Mouse (Mus musculus): Measurements from ENCODE around the gene Tm4sf5.
"Not testable (repeated sequence)": the region's sequence is repeated elsewhere in the genome, so short reads cannot be mapped to it uniquely, and the experiment has no call there.

Gene Tm4sf5

DNA sequence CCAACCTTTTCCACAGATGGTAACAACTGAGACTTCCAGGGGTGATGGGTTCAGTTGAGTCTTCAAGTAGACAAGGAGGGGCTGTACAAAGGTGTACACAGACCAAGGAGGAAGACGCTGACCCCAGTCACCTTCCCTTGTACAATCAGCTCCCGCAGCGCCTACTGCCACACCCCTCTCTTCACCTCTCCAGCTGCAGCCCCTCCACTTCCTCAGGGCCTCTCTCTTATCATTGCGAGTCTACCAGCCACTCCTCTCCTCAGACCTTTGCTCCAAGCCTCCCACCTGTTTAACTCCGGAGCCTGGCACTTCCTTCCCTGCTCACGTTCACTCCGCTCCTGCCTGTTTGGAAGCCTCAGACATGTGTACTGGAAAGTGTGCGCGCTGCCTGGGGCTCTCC is at the start of gene Tm4sf5:
Gene Tm4sf5, plus strand, starts transcription at position 275 of the 400 bp plus-strand sequence.
- no peak for DNase-seq (ENCODE audit: low read depth, low spot score)

DNA sequence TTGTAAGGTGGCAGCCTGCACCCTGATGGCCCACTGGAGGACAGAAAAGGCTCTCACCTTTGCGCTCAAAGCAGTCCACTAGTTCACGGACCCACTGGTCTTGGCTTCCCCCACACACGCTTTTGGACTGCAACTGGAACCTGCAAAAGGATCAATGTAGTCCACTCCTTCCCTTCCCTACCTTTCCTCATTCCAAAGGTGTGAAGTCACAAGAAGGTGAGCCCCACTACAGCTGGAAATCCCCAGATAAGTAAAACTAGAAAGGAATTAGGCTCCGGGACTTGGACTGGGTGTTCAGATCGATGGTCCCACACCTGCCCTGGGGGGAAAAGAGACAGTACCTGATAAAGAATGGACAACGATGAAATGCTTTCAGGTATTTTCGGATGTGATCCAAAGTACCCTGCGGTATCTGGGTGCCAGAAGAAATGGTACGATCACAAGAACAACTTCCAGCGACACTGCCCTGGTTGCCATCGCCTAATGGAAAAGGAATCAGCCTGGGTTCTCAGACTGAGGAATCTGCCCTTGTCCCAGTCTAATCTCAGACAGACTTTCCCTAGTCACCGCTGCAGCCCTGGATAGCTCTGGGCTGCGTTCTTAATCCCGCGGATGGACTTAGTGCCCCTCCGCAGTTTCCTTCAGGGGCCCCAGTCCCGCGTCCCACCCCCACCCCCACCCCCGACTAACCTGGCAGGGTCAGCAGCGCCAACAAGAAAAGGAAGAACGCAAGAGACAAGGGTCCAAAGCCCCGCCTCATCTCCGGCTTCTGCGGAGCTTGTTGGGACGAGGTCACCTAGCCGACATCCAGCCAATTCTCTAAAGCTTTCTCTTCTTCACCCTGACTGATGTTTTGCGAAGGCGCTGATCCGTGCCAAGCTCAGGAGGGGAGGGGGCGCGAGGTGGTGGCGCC is 46.1 kb upstream of the Tm4sf5 start, which contains the start of gene Zmynd15:
Gene Zmynd15, plus strand, starts transcription at position 746 of the 913 bp plus-strand sequence.
- DNase-seq (ENCODE audit: low read depth, low spot score), result no peak

DNA sequence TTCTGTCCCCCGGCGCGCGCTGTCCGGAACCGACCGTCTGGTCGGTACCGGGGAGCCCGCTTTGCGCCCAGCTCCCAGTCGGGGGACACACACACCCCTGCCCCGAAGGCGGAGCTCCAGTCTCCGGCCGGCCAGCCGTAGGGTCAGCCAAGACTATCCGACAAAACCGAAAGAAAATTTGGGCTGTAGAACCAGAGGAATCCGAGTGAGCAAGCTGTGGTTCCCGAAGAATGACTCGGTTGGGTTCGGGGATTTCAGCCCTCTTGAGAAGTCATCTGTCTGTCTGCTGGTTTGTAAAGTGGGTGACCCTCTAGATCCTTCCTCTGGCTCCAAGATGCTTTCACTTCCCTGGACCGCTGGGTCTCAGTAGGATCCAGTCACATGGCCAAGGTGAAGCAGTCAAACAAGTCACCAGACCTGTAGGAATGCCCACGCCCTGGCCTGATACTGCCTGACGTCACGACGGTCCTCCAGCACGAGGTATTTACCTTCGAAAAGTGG is 45.4 kb upstream of the Tm4sf5 start, which contains the start of gene Cxcl16:
Gene Cxcl16, minus strand, starts transcription at position 384 of the 501 bp plus-strand sequence.
- peak; percentile 63 for DNase-seq (ENCODE audit: low read depth, low spot score)

DNA sequence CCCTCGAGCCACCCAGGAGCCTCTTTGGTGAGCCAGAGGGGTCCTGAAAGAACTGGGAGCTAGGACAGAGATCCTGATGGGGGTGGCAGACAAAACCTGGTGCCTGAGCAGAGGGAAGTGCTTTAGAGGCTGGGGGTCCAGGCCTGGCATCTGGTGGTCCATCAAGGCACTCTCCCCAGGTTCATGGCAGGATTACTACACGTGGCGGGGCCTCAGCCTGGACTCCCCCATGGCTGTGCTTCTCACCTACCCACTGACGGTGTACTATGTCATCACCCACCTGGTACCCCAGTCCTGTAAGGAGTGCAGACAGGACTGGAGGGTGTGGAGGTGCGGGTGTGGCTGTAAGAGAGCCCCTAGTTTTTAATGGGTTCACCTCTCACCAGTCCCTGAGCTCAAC is 41.1 kb upstream of the Tm4sf5 start:
- no peak for DNase-seq (ENCODE audit: low read depth, low spot score)

DNA sequence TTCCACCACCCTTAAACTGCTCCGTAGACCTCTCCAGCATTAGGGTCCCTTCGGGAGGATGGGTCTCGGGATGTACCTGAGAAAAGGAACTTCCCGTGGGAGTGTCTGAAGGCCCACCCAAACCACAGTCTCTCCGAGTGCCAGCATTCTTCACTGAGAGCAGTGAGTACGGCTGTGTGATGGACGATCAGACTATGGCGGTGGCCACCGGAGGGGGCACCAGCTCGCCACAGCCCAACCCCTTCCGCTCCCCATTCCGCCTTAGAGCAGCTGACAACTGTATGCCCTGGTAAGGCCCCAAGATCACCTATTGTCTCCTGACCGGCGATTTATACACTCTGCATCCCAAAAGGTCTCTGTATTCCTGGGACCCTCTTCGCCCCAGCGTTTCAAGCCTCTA is 39.8 kb upstream of the Tm4sf5 start:
- DNase-seq (ENCODE audit: low read depth, low spot score), result no peak

DNA sequence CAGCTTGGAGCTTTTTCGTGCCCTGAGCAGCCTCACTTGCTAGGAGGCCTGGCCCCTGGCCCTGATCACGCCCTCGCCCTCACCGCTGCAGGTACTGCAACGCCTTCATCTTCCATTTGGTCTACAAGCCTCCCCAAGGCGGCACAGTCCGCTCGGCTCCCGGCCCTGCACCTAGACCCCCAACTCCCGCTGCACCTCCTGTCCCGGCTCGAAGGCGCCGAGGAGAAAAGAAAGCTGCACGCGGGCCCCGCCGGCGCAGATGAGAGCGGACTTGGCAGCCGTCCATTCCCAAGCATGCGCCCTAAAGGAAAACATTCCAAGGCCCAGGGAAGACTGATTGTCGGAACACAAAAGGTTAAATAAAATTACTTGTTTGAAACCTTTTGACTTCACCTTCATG is 39.2 kb upstream of the Tm4sf5 start:
- DNase-seq (ENCODE audit: low read depth, low spot score), result peak; percentile 47

DNA sequence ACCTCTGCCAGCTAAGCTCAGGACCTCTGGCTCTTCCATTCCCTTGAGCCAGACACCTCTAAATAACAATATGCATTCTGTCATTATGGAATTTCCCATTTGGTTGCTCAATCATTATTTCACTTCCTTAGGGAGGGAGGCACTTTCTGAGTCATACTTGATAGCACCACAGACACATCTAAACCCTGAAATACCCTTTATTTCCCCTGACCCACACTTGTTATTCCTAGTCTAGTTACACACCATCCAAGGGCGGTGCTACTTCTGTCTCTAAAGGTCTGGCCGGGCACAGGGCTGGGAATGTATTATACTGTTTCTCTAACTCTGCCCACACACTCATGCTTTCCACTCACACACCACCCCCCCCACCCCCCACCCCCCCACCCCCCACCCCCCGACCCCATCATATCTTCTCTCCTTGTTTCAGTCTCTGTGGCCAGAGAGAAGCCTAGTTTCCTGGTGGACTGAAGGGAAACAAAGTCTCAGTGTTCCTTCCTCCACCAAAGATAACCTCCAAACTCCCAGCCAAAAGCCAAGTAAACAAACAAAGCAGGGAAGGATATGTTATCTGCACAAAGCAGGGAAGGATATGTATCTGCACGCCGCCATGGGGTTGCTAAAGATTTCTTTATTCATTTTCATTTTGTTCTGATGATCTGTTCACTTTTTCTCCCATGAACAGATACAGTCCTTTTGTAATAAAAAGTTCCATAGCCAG is 37.0 kb upstream of the Tm4sf5 start:
- DNase-seq (ENCODE audit: low read depth, low spot score), result no peak

DNA sequence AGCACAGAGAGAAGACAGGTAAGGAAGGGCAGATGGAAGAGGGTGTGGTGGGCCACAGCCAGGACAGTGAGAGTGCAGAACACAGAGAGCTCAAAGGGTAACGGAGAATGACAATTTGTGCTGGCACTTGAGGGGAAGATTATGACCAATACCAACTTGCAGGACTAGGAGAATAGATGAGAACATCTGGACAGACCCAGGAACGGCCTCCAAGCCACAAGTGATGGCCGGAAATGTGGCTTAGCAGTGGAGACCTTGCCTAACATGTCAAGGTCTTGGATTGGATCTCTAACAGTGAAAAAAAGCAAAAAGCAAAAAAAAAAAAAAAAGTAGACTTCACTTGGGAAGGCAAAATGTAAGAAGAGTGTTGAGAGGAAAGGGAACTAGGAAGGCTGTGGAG is 35.3 kb upstream of the Tm4sf5 start:
- DNase-seq (ENCODE audit: low read depth, low spot score), result no peak

DNA sequence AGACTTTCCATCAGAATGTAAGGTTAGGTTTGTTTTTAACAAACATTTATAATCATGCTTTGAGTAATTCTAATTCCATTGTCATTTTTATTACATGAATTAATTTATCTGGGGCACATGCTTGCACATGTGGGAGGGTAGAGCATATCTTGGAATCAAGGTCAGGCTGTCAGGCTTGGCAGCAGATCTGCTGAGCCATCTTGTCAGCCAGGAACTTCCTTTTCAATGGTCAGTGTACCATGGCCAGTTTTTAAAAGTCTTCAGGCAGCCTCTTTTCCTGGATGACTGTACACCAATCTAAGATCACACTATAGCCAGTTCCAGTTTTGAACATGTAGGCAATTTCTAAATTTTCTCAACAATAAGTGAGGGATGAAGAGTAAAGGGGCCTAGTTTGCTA is 32.3 kb upstream of the Tm4sf5 start:
- no peak for DNase-seq (ENCODE audit: low read depth, low spot score)

DNA sequence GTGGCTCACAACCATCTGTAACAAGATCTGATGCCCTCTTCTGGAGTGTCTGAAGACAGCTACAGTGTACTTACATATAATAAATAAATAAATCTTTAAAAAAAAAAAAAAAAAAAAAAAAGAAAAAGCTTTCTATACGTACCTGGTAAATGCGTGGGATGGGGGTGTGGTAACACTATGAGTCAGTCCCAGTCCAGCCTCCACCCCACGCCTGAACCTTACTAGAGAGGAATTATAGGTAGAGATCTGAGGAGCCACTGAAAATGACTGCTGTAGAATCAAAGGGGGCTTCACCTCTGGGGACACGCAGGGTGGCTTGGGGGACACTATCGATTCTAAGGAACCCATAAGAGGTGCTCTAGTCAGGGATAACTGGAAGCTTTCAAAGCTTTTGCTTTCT is 31.8 kb upstream of the Tm4sf5 start:
- DNase-seq (ENCODE audit: low read depth, low spot score), result not testable (repeated sequence)

DNA sequence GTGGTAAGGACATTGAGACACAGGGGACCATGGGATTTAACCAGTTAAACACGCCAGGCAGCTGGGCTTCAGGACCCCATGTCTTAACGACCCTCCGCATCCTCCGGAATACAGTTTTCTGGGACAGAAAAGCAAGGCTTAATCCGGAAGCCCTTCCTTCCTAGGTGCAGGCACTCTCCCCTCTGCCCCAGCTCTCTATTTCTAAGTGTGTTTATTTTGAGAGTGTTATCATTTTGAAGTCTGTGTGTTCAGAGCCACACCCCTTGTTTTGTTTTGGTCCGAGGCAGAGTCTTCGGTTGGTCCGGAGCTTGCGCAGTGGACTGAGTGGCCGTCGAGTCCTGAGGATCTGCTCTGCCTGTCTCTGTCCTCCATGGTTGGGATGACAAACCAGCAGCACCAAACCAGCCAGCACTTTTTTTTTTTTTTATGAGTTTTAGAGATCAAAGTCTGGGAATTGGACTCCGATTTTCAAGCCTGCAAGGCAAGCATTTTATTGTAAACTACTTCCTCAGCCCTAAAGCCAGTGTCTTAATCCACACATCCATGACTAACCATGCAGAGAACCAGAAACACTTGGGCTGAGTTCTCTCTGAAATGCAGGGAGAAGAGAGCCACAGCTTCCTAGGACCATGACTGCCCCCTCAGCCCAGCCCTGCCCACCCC is 30.0 kb upstream of the Tm4sf5 start:
- DNase-seq (ENCODE audit: low read depth, low spot score), result no peak

DNA sequence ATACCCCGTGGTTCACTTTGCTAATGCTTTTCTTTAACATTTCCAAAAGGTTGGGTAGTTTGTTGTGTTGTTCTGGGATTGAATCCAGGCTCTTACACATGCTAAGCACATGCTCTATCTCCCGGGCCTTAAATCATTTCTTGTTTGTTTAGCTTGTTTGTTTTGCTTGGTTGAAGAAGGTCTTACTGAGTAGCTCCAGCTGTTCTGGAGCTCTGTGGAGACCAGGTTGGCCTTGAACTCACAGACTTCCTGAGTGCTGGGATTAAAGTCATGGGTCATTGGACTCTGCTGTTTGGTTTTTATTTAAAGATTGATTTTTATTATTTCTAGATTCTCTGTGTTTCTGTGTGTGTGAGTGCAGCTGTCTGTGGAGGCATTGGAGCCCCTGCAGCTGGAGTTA is 19.5 kb upstream of the Tm4sf5 start:
- DNase-seq (ENCODE audit: low read depth, low spot score), result no peak

DNA sequence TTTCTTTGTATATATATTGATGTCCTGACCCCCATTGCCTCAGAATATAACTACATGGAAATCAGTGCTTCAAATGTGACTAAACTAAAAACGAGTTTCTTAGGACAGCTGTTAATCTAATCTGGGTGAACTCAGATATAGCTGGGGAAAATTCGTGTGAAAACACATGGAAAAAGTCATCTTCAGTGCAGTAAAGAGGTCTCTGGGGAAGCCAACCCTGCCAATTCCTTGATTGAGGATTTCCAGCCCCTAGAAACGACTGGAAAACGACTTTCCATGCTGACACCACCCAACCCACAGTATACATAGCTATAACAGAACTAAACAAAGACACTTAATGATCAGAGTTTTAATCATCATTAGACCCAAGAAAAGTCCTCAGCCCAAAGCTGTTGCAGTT is 17.2 kb upstream of the Tm4sf5 start:
- DNase-seq (ENCODE audit: low read depth, low spot score), result no peak

DNA sequence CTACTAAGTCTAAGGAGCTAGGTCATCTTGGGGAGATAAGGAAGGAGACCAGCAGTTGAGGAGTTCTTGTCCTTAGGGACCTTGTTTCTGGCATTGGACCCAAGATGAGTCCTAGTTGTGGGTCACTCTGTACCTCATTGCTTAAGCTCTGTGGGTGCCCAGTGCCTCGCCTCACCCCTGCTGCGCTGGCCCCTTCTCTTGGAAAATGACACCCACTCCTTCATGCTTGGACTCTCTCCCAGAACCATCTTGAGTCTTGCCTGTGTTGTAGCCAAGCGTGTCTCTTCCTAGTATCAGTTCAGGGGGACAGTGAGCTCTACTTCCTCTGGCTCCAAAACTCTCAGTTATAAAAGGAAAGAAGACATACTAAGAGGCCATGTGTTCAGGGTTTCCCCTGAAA is 15.9 kb upstream of the Tm4sf5 start:
- no peak for DNase-seq (ENCODE audit: low read depth, low spot score)

DNA sequence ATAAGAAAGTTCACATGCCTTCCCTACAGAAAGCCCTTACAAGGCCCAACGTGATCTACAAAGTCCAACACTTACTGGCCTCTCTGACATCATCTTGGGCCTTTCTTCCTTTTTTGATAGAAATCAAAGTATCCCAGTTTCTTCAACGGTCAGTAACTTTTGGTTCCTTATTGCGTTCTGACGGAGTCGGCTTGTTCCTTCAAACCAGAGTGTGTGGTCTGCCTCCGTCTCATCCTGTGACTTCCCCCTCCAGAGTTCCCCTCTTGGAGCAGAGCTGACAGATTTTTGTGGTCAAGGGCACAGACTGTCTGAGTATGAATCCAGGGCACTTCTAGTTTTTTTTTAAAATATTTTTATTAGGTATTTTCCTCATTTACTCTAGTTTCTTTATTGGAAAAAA is 15.4 kb upstream of the Tm4sf5 start:
- DNase-seq (ENCODE audit: low read depth, low spot score), result no peak

DNA sequence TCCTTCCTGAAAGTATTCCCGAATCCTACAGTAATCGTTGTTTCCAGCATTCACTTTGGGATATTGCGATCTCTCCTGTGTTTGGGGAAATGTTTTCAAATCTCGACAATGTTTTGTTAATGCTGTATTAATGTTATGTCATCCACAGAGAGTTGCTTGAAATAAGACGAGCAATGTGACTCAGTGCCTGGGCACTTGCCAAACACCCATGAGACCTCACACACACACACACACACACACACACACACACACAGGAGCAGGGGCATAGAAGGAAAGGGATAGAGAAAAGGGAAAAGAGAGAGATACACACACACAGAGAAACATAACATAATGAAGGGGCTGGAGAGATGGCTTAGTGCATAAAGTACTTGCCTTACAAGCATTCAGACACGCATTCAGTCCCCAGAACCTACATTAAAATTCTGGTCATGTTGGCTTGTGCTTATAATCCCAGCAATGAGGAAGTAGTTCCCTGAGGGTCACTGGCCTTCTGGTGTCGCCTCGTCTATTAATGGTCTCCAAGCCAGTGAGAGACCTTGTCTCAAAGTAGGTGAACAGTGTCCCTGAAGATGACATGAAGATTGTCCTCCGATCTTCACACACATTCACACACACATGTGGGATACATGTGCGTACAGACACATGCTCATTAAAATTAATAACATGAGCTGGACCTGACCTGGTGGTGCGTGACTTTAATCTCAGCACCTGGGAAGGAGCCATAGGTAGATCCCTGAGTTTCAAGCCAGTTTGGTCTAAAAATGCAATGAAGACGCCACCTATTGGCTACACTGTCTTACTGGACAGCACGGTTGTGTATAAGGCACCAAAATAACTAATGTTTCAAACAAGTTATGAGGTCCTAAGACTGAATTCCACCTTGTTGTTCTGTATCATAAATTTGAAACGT is 5.2 kb upstream of the Tm4sf5 start:
- DNase-seq (ENCODE audit: low read depth, low spot score), result no peak

DNA sequence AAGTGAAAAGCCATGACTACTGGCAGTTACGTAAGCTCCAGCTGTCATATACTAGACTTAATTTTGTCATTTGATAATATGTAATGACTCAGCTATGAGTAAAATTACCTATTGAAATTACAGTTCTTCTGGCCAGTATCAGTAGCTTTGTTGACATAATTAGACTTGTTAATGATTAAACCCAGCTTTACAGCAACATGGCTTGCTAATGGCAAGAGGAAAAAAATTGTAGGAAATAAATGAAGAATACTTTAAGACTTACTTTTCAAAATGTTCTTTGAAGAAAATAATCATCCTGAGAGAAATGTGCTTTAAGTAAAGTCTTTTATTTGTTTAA is 4.6 kb upstream of the Tm4sf5 start:
- DNase-seq (ENCODE audit: low read depth, low spot score), result no peak

DNA sequence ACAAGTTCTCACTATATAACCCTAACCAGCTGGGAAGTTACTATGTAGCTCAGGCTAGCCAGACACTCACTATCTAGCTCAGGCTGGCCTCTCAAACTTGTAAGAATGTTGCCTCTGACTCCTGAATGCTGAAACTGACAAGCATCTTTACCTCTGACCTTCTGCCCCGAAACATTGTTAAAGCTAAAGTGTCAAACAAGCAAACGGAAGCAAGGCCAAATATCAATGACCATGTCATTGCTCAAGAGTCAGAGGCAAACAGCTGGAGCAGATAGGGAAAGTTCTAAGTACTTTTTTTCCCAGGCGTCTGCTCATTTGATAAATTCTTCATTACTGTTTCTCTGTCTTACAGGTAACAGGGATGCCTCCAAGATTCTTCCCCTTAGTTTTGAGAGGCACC is 3.0 kb upstream of the Tm4sf5 start:
- no peak for DNase-seq (ENCODE audit: low read depth, low spot score)

DNA sequence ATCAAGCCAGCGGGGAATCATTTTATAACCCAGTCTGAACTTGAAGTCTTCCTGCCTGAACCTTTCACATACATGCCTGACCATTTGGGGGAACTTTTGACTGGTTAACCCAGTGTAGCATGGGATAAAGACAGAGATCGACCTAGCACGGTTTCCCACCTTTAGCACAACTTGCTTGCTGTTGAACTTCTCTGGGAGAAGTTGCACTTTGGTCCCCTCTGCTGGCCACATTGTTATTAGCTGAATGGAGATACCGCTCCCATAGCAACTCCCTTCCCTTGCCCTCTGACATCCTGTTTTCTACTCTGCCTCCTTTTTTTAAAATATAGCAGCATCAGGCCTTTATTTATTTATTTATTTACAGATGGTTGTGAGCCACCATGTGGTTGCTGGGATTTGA is 1.3 kb downstream of the Tm4sf5 start:
- DNase-seq (ENCODE audit: low read depth, low spot score), result peak; percentile 74

DNA sequence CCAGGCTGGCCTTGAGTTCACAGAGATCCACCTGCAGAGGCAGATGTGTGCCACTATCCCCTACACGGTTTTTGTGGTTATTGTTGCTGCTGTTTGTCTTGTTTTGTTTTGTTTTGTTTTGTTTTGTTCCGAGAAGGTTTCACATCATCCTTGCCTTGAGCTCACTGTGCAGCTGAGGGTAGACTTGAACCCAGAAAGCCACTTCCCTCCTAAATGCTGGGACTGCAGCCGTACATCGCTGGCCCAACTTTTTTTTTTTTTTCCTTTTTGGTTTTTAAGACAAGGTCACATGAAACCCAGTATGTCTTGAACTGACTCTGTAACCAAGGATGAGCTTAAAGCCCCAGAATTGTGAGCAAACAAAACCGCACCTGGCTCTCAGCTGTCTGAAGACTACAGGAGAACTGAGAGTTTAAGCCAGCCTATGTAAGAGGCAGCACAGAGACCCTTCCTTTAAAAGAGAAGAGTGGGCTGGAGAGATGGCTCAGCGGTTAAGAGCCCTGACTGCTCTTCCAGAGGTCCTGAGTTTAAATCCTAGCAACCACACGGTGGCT is 2.0 kb downstream of the Tm4sf5 start:
- DNase-seq (ENCODE audit: low read depth, low spot score), result no peak
